Mouse (Mus musculus) hindbrain, postnatal 0 days (tissue): ENCODE data around the gene Smarcb1. TPM values are rescaled to one million over a fixed set of nuclear protein-coding genes. Genes with fewer than 3 reads are reported as not detected.

Source experiments
- ATAC-seq: fragments of 200-750 bp; cut with Nextera tagmentation; 2 replicates; pipeline ENCODE4 v1.8.0; 2017; ENCODE audit warnings: mild to moderate bottlenecking, moderate TSS enrichment, moderate library complexity
- DNase-seq: peaks from one replicate; pipeline ENCODE4 v3.0.0-alpha.2; 2015; ENCODE audit warnings: low spot score
- H3K27ac ChIP-seq: fragments of 300-500 bp; sonication (generic); 2 replicates; pipeline ENCODE4 v1.5.1; 2014; ENCODE audit warnings: mild to moderate bottlenecking
- H3K27me3 ChIP-seq: fragments of 300-500 bp; sonication (generic); 2 replicates; pipeline ENCODE4 v1.6.1; 2014; ENCODE audit warnings: low read length, mixed read lengths; ENCODE audit not compliant: insufficient read depth
- H3K36me3 ChIP-seq: fragments of 300-500 bp; sonication (generic); 2 replicates; pipeline ENCODE4 v1.6.1; 2014; ENCODE audit warnings: low read length, mixed read lengths; ENCODE audit not compliant: insufficient read depth
- H3K4me1 ChIP-seq: fragments of 300-500 bp; sonication (generic); 2 replicates; pipeline ENCODE4 v1.6.1; 2014; ENCODE audit warnings: antibody characterized with exemption, low read length, mixed read lengths; ENCODE audit not compliant: insufficient read depth
- H3K4me2 ChIP-seq: fragments of 300-500 bp; sonication (generic); 2 replicates; pipeline ENCODE4 v1.6.1; 2014; ENCODE audit warnings: low read depth, mild to moderate bottlenecking, low read length, moderate library complexity, mixed read lengths
- H3K4me3 ChIP-seq: fragments of 300-500 bp; sonication (generic); 2 replicates; pipeline ENCODE4 v1.5.1; 2014; ENCODE audit warnings: low read length
- H3K9ac ChIP-seq: fragments of 300-500 bp; sonication (generic); replicated peaks from 2 replicates; pipeline ENCODE4 v1.6.1; 2014; ENCODE audit warnings: mild to moderate bottlenecking, low read length, moderate library complexity, mixed read lengths
- H3K9me3 ChIP-seq: fragments of 300-500 bp; sonication (generic); 2 replicates; pipeline ENCODE4 v1.6.1; 2016; ENCODE audit warnings: low read length, mixed read lengths
- CTCF ChIP-seq: IDR thresholded peaks from 2 replicates; pipeline ENCODE4 v1.5.1; 2016; ENCODE audit warnings: antibody characterized with exemption, control low read depth, low read depth
- WGBS: fragments of 180-500 bp; shearing (Covaris S2); extraction: QIAGEN DNeasy Blood & Tissue Kit; methylation state at CpG from one replicate; pipeline ENCODE4 v1.1.7; 2014; 5-methylcytosine and 5-hydroxymethylcytosine counted together
- polyA plus RNA-seq: library from polyadenylated mRNA; unstranded; fragments of >200 nt; fragmentation: Nextera tagmentation; extraction: Ambion mirVana; gene quantifications from 2 replicates; pipeline ENCODE4 v1.2.1, GENCODE M21; 2015
- total RNA-seq: library from RNA; depleted of rRNA; stranded (reverse); fragments of >200 nt; gene quantifications from 2 replicates; pipeline ENCODE4 v1.2.3, GENCODE M21; 2014; rRNA removed

Smarcb1 gene
- 142 and 156 TPM in 2 replicates for total RNA-seq
- polyA plus RNA-seq = 197 and 199 TPM in 2 replicates

- peaks cover 6% of the 10 kb centered on the region; the same call in 1 of the 2 replicates for H3K36me3 ChIP-seq
- H3K4me1 ChIP-seq = peaks cover 14% of the 10 kb centered on the region; the same call in 1 of the 2 replicates
- peak; percentile 99 for DNase-seq
- peak within 1 kb of the TSS; percentile 96 for H3K4me3 ChIP-seq
- H3K4me2 ChIP-seq = peak within 1 kb of the TSS; percentile 72
- H3K27ac ChIP-seq = peak within 1 kb of the TSS; percentile 99
- under 1% methylated on average over 76 of the region's 76 CpGs for WGBS
- peak; percentile 92 for ATAC-seq
- H3K9me3 ChIP-seq = no peaks in the 10 kb centered on the region
- TF ChIP-seq CTCF = no peak
- H3K27me3 ChIP-seq = no peaks in the 10 kb centered on the region
- peak within 1 kb of the TSS; percentile 97 for H3K9ac ChIP-seq
These were observed at the start of gene Smarcb1 for GRCm38 (mm10) chr10:75921026-75921725. Gene Smarcb1, minus strand, starts transcription at chr10:75921617.

GRCm38 (mm10) chr10:75954381-75954811 lies 33.0 kb upstream of the Smarcb1 start, which contains the start of gene Gm5134:
Gene Gm5134, plus strand, starts transcription at chr10:75954514.
- Histone ChIP-seq H3K27me3 (no peaks in the 10 kb centered on the region), H3K27ac (no peak within 1 kb of the TSS), H3K4me3 (no peak within 1 kb of the TSS), H3K4me1 (peaks cover 3% of the 10 kb centered on the region; the same call in 1 of the 2 replicates), H3K36me3 (no peaks in the 10 kb centered on the region), H3K9me3 (no peaks in the 10 kb centered on the region), H3K9ac (no peak within 1 kb of the TSS), H3K4me2 (peak within 1 kb of the TSS; percentile 38)
- no peak for TF ChIP-seq CTCF
- 35% methylated on average over 20 of the region's 20 CpGs for WGBS
- ATAC-seq = no peak
- DNase-seq = no peak

- Histone ChIP-seq H3K4me3 (peak overlapping the region; percentile 31), H3K4me1 (peaks cover 3% of the 10 kb centered on the region; the same call in 1 of the 2 replicates), H3K9ac (peak overlapping the region; percentile 43; the same call in 1 of the 2 replicates), H3K27ac (no peak overlapping the region), H3K27me3 (no peaks in the 10 kb centered on the region), H3K9me3 (no peaks in the 10 kb centered on the region), H3K4me2 (peak overlapping the region; percentile 67), H3K36me3 (no peaks in the 10 kb centered on the region)
- 4% methylated on average over 13 of the region's 13 CpGs for WGBS
- DNase-seq (peak; percentile 78), ATAC-seq (peak; percentile 30)
- TF ChIP-seq CTCF = peak; percentile 73
These were observed 30.1 kb upstream of the Smarcb1 start for GRCm38 (mm10) chr10:75951424-75952050.

- H3K4me2 ChIP-seq = peak overlapping the region; percentile 67
- H3K36me3 ChIP-seq = no peaks in the 10 kb centered on the region
- H3K4me3 ChIP-seq = peak overlapping the region; percentile 31
- peaks cover 3% of the 10 kb centered on the region; the same call in 1 of the 2 replicates for H3K4me1 ChIP-seq
- H3K9me3 ChIP-seq = no peaks in the 10 kb centered on the region
- H3K27ac ChIP-seq = no peak overlapping the region
- WGBS = 4% methylated on average over 23 of the region's 23 CpGs
- ATAC-seq = peak; percentile 52
- H3K9ac ChIP-seq = peak overlapping the region; percentile 43
- H3K27me3 ChIP-seq = no peaks in the 10 kb centered on the region
- TF ChIP-seq CTCF = no peak
- peak; percentile 54 for DNase-seq
These were observed 29.4 kb upstream of the Smarcb1 start for GRCm38 (mm10) chr10:75950791-75951210.

GRCm38 (mm10) chr10:75949053-75950045 lies 27.9 kb upstream of the Smarcb1 start:
- no peaks in the 10 kb centered on the region for H3K36me3 ChIP-seq
- no peak for DNase-seq
- ATAC-seq = no peak
- no peak overlapping the region for H3K27ac ChIP-seq
- no peak for TF ChIP-seq CTCF
- no peaks in the 10 kb centered on the region for H3K9me3 ChIP-seq
- H3K4me1 ChIP-seq = peaks cover 3% of the 10 kb centered on the region; the same call in 1 of the 2 replicates
- H3K4me3 ChIP-seq = no peak overlapping the region
- H3K4me2 ChIP-seq = no peak overlapping the region
- H3K27me3 ChIP-seq = no peaks in the 10 kb centered on the region
- no peak overlapping the region for H3K9ac ChIP-seq
- 83% methylated on average over 22 of the region's 22 CpGs for WGBS

- no peaks in the 10 kb centered on the region for H3K36me3 ChIP-seq
- no peak for TF ChIP-seq CTCF
- peaks cover 8% of the 10 kb centered on the region; the same call in 1 of the 2 replicates for H3K4me1 ChIP-seq
- no peaks in the 10 kb centered on the region for H3K27me3 ChIP-seq
- no peak overlapping the region for H3K4me2 ChIP-seq
- ATAC-seq (no peak), DNase-seq (no peak)
- H3K27ac ChIP-seq = no peak overlapping the region
- no peaks in the 10 kb centered on the region for H3K9me3 ChIP-seq
- no peak overlapping the region for H3K9ac ChIP-seq
- 72% methylated on average over 5 of the region's 5 CpGs for WGBS
- H3K4me3 ChIP-seq = no peak overlapping the region
These were observed 26.7 kb upstream of the Smarcb1 start for GRCm38 (mm10) chr10:75948079-75948478.
